Mouse (Mus musculus) Patski (cell line): Measurements from ENCODE around the gene Slc6a9. TPM values are rescaled to one million over a fixed set of nuclear protein-coding genes. Genes with fewer than 3 reads are reported as not detected.

ENCODE experiments used
- ATAC-seq: fragments of 100-300 bp; one replicate; pipeline ENCODE4 v1.8.0; 2021
- CTCF ChIA-PET: fragments of 350-600 bp; sonication (Branson Sonifier 250); formaldehyde crosslinking; loops from one replicate; lab custom pipeline; 2022; ENCODE audit warnings: inconsistent platforms; lab: Charles Lee
- POLR2A ChIA-PET: fragments of 350-600 bp; sonication (Branson Sonifier 250); formaldehyde crosslinking; loops from one replicate; lab custom pipeline; 2022; ENCODE audit warnings: antibody characterized with exemption, inconsistent platforms; lab: Charles Lee
- DNase-seq: peaks from one replicate; pipeline ENCODE4 v3.0.0-alpha.2; 2011; ENCODE audit warnings: low read depth, low spot score
- H3K27me3 ChIP-seq: fragments of 371-371 bp; one replicate; pipeline ENCODE4 v1.5.1; 2021
- CTCF ChIP-seq: fragments of 100-300 bp; IDR thresholded peaks from one replicate; pipeline ENCODE4 v1.5.1; 2021
- in situ Hi-C: fragments of 300-500 bp; cut with MboI; formaldehyde crosslinking; loops from 3 replicates; pipeline ENCODE4 v1.11.1; 2018; ENCODE audit warnings: low pct_unique_long_range_greater_than_20kb, mixed read lengths
- polyA plus RNA-seq: library from polyadenylated mRNA; unstranded; gene quantifications from one replicate; pipeline ENCODE4 v1.2.3, GENCODE M21; 2021

The Slc6a9 gene
- polyA plus RNA-seq, 1 experiment from 2014 or later, result 12.8 TPM

- no peak for DNase-seq
- no peak for ATAC-seq
- CTCF ChIA-PET, result interaction anchor here (1.5 to 1.8 kb wide), 2 partner anchors 8 to 22 kb away, joined by 4 read pairs; no protein-coding TSS in a partner anchor
Measured at GRCm38 (mm10) chr4:117850871-117851270, 16.6 kb downstream of the Slc6a9 start.

GRCm38 (mm10) chr4:117852152-117852868 lies 18.0 kb downstream of the Slc6a9 start:
- ChIA-PET POLR2A (no interaction called here), CTCF (no interaction called here)
- H3K27me3 ChIP-seq, result no peaks in the 10 kb centered on the region
- no peak for ATAC-seq
- no peak for TF ChIP-seq CTCF
- in situ Hi-C loops, result no loop called here
- no peak for DNase-seq

More at GRCm38 (mm10) chr4:117850871-117851270, 16.6 kb downstream of the Slc6a9 start:
- in situ Hi-C loops, result no loop called here
- TF ChIP-seq CTCF, result no peak
- H3K27me3 ChIP-seq, result no peaks in the 10 kb centered on the region
- POLR2A ChIA-PET, result no interaction called here

- in situ Hi-C loops, result no loop called here
- ChIA-PET CTCF (interaction anchor here (1.4 kb wide), 1 partner anchor 14 kb away, joined by 4 read pairs; no protein-coding TSS in a partner anchor), POLR2A (no interaction called here)
- no peak for TF ChIP-seq CTCF
- DNase-seq, result no peak
- no peaks in the 10 kb centered on the region for H3K27me3 ChIP-seq
- ATAC-seq, result no peak
Measured at GRCm38 (mm10) chr4:117855146-117855545, 20.8 kb downstream of the Slc6a9 start.

- CTCF ChIA-PET, result interaction anchor here (0.9 to 1.9 kb wide), 14 partner anchors 8 to 225 kb away, joined by 3 to 8 read pairs (median 4); no protein-coding TSS in a partner anchor
- no peak for TF ChIP-seq CTCF
- ATAC-seq (peak; percentile 44), DNase-seq (no peak)
- H3K27me3 ChIP-seq, result no peaks in the 10 kb centered on the region
- POLR2A ChIA-PET, result no interaction called here
- in situ Hi-C loops, result no loop called here
Measured at GRCm38 (mm10) chr4:117858794-117859193, 24.5 kb downstream of the Slc6a9 start.

GRCm38 (mm10) chr4:117860570-117860969 lies 26.3 kb downstream of the Slc6a9 start:
- in situ Hi-C loops, result no loop called here
- ChIA-PET POLR2A (no interaction called here), CTCF (interaction anchor here (1.2 to 1.9 kb wide), 2 partner anchors 18 to 223 kb away, joined by 3 to 4 read pairs; no protein-coding TSS in a partner anchor)
- DNase-seq, result no peak
- no peaks in the 10 kb centered on the region for H3K27me3 ChIP-seq
- TF ChIP-seq CTCF, result no peak
- no peak for ATAC-seq

GRCm38 (mm10) chr4:117862823-117863222 lies 28.5 kb downstream of the Slc6a9 start:
- POLR2A ChIA-PET, result no interaction called here
- no peak for DNase-seq
- TF ChIP-seq CTCF, result no peak
- CTCF ChIA-PET, result interaction anchor here (1.4 kb wide), 1 partner anchor 221 kb away, joined by 4 read pairs; no protein-coding TSS in a partner anchor
- no peaks in the 10 kb centered on the region for H3K27me3 ChIP-seq
- no peak for ATAC-seq
- in situ Hi-C loops, result no loop called here

GRCm38 (mm10) chr4:117866083-117866482 lies 31.8 kb downstream of the Slc6a9 start:
- in situ Hi-C loops, result no loop called here
- peak; percentile 55 for DNase-seq
- CTCF ChIA-PET, result interaction anchor here (1.8 kb wide), 1 partner anchor 12 kb away, joined by 3 read pairs; no protein-coding TSS in a partner anchor

GRCm38 (mm10) chr4:117867000-117867399 lies 32.7 kb downstream of the Slc6a9 start:
- TF ChIP-seq CTCF, result no peak
- CTCF ChIA-PET, result interaction anchor here (0.7 to 1.8 kb wide), 2 partner anchors 11 to 35 kb away, joined by 3 read pairs; no protein-coding TSS in a partner anchor
- in situ Hi-C loops, result no loop called here
- POLR2A ChIA-PET, result interaction anchor here (1.3 kb wide), 1 partner anchor 10 kb away, joined by 3 read pairs; no protein-coding TSS in a partner anchor
- no peaks in the 10 kb centered on the region for H3K27me3 ChIP-seq
- ATAC-seq (no peak), DNase-seq (no peak)

More at GRCm38 (mm10) chr4:117866083-117866482, 31.8 kb downstream of the Slc6a9 start:
- no peak for TF ChIP-seq CTCF
- H3K27me3 ChIP-seq, result no peaks in the 10 kb centered on the region
- POLR2A ChIA-PET, result interaction anchor here (0.6 to 1.3 kb wide), 2 partner anchors 11 to 137 kb away, joined by 3 read pairs; no protein-coding TSS in a partner anchor
- ATAC-seq, result peak; percentile 66

GRCm38 (mm10) chr4:117867823-117868222 lies 33.5 kb downstream of the Slc6a9 start:
- DNase-seq, result no peak
- ATAC-seq, result no peak
- CTCF ChIA-PET, result interaction anchor here (1.8 kb wide), 1 partner anchor 10 kb away, joined by 3 read pairs; no protein-coding TSS in a partner anchor
- no peaks in the 10 kb centered on the region for H3K27me3 ChIP-seq
- POLR2A ChIA-PET, result no interaction called here
- in situ Hi-C loops, result no loop called here
- no peak for TF ChIP-seq CTCF

- DNase-seq (no peak), ATAC-seq (no peak)
- POLR2A ChIA-PET, result no interaction called here
- no peak for TF ChIP-seq CTCF
- H3K27me3 ChIP-seq, result no peaks in the 10 kb centered on the region
- CTCF ChIA-PET, result interaction anchor here (1.6 kb wide), 1 partner anchor 10 kb away, joined by 7 read pairs; no protein-coding TSS in a partner anchor
- in situ Hi-C loops, result no loop called here
Measured at GRCm38 (mm10) chr4:117869317-117869716, 35.0 kb downstream of the Slc6a9 start.
